Mouse (Mus musculus) left cerebral cortex, postnatal 10 days (tissue): Measurements from ENCODE around the gene Tshb. TPM values are rescaled to one million over a fixed set of nuclear protein-coding genes. Genes with fewer than 3 reads are reported as not detected.
A peak's percentile ranks its signal among the peaks of the same experiment; 100 is the strongest.

Source experiments
- DNase-seq, 2 experiments: peaks; one replicate each; pipeline ENCODE4 v3.0.0; 2021 to 2022; ENCODE audit warnings: low spot score in 2 of 2, mixed read lengths in 1 of 2; ENCODE audit errors: extremely low spot score in 1 of 2
- intact Hi-C: fragments of 180-260 bp; cut with DNase I; formaldehyde crosslinking; loops from one replicate; pipeline ENCODE4 v1.15.1; 2025
- total RNA-seq, 2 experiments: library from RNA; stranded (reverse); gene quantifications; 2 replicates each; pipeline ENCODE4 v1.2.3; 2021

The Tshb gene
- not detected for total RNA-seq

DNA sequence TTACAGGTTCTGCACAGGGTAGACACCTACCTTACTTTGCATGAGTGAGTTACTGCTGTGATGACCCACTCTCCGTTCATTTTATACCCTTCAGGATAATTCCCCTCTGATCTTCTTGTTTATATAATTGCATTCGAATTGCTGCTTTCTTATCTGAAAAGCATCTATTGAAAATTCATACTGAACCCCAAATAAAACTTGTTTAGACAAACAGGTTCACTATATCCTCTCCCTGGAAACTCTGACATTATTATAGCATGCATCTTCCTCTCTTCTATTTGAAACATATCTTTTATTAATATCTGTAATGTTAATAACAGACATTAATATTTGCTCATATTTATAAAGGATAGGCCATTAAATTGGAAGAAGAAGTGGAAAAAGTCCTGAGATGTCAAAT lies at the start of gene Tshb:
Gene Tshb, minus strand, starts transcription at position 101 of the 400 bp plus-strand sequence.
- DNase-seq: no peak
- intact Hi-C loops: no loop called here

- DNase-seq: peak; percentile 54 to 79
- intact Hi-C loops: loop anchor here (1.0 to 10.0 kb wide), 3 partner anchors 89 to 719 kb away; partner anchors contain the start of gene Casq2
Measured at GRCm38 (mm10) chr3:102803937-102804336, 21.4 kb upstream of the Tshb start.

DNA sequence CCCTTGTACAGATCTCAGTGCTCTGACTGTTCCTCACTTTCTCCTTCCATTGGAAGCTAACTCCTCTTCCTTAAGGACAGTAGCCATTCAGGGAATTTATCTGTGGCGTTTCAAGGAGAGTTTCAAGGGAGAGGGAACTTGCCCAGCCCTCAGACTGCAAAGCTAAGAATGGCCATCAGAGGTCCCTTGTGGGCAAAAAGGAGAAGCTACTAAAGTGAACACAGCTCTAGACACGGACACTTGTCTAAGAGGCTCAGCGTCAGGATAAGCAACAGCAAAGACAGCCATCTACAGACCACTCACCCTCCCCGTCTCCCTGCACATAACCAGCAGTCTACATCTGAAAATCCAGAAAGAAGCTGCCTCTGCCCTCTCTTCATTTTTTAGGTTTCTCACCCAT lies 4.9 kb upstream of the Tshb start:
- intact Hi-C loops: no loop called here
- DNase-seq: no peak

DNA sequence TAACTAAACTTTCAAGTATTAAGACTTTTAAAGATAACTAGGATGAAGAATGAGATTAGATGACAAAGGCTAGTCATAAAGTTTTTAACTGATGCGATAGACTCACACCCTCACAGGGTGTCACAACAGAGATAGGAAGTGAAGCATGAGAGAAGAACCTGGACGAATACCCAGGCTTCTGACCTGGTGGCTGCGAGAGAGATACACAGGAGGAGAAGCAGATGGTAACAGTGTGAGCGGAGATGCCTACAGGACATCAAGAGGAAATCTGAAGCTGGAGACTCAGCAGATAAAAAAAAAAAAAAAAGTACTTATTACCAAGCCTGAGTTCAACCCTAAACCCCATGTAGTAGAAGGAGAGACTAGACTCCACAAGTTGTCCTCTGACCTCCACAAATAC lies 9.5 kb downstream of the Tshb start:
- intact Hi-C loops: no loop called here
- no peak for DNase-seq

DNA sequence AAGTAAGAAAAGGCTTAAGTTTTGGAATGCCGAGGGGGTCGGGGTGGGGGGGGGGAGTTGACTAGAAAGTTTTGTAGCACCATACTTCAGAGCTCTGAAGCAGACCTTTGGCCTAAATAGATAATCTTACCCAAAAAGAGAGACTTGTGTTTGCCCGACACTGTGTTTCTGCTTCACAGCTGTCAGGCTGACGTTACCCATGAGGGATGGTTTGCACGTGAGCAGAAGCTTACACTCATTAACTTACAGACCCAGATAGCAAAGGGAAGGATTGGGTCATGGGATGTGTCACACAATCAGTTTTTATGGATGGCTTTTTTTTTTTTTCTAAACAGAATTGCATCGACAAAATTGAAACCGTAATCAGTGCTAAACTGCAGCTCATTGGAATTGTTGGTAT lies 17.7 kb downstream of the Tshb start:
- intact Hi-C loops: no loop called here
- DNase-seq: no peak

- peak in 1 of 2 experiments; percentile 31 for DNase-seq
- intact Hi-C loops: no loop called here
Measured at GRCm38 (mm10) chr3:102763713-102764400, 18.7 kb downstream of the Tshb start.

- intact Hi-C loops: no loop called here
- no peak for DNase-seq
Measured at GRCm38 (mm10) chr3:102762388-102762787, 20.1 kb downstream of the Tshb start.

GRCm38 (mm10) chr3:102760236-102760635 lies 22.3 kb downstream of the Tshb start:
- intact Hi-C loops: no loop called here
- DNase-seq: no peak

DNA sequence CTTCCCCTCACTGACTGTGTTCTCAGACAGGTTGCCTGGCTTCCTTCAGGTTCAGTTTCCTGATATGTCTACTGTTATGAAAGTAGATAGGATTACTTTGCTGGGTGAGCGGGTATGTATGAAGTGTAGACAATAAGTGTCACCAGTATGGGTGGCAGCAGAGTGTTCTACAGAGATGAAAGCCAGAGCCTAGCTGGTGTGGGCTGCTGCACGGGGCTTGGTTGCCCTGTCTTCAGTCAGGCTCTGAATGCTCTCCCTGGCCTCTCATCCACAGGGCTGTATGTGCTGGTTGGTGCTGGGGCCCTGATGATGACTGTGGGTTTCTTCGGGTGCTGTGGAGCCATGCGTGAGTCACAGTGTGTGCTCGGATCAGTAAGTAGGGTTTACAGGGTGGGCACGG lies 25.5 kb downstream of the Tshb start:
- no peak for DNase-seq
- intact Hi-C loops: no loop called here

DNA sequence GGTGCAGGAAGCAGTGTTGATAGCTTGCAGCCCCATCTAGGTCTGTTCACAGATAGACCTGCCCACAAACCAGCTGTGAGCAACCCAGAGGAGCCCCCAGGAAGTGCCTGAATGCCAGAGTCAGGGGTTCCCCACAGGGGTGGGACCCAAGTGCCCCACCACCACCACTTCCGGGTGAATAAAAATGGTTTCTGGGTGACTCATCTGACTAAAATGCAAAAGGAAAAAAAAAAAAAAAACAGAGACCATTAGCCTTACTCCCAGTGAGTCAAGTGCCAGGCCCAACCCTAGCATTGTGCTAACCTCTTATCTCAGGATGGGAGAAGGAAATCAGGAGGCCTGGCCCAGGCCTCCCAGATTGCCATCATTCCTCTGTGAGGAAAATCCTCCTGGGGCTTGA lies 26.7 kb downstream of the Tshb start:
- no peak for DNase-seq
- intact Hi-C loops: no loop called here

DNA sequence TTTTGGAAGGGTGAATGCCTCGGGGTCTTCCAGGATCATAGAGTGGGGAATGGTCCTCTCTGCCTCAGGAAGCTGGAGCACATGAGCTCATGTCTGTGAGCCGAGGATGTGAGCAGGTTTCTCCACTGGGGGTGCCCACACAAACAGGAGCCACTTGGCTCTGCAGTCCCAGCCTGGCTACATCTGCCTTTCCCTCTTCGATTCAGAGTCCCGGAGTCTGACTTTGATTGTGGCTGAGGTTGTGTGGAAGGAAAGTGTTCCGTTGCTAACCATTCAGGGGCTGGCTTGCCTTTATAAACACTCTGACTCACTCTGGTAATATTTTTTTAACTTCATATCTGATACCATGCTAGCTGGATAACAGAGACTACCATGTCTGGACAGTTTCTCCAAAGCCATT lies 30.1 kb downstream of the Tshb start:
- no peak for DNase-seq
- intact Hi-C loops: no loop called here

DNA sequence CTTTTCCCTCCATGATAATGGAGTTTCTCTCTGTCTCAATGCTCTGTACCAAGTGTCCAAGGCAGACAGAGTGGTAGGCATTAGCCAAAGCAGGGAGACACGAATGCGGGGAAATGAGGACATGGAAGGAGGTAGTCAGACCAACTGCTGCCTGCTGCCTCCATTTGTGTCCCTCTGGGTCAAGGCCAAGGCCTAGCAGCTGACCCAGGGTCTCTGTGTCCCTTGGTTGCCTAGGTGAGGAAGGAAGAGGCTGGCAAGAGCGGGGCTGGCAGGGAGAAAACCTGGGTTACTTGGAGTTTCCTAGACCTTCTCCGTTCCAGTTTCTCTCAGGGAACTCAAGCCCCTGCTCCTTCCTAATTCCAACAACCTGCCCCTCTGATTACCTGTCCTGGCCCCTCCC lies 30.5 kb downstream of the Tshb start:
- no peak for DNase-seq
- intact Hi-C loops: no loop called here

DNA sequence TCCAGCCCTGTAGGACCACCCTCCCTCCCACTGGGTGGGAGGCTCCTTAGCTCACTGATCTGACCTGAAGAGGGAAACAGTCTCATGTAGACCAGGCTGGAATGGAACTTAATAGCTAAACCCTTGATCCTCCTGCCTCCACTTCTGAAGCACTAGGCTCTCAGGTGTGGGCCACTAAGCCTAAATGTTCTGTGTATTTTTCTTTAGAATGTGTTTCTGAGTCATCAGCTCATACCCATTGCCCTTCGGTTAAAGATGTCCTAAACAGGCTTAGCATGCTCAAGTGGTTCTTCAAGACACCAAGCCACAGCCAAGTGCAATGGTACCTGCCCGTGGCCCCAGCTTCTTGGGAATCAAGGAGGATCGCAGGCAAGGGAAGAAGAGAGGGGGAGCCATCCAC lies 31.0 kb downstream of the Tshb start:
- intact Hi-C loops: no loop called here
- no peak for DNase-seq

DNA sequence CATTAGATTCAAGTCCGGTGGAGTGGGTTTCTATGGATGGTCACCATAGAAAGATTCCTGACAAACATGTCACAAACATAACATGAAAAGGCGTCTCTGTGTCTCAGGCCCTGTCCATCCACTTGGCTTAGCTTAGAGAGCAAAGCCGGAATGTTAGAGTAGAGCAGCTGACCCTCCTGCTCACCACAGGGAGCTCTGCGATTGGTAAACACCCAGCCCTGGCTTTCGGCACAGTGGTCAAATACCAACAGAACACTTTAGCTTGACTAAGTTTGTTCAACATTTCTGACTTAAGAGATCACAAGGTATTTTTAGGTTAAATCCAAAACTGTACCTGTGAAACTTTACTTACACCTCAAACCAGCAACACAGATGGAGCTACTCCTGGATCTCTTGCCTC lies 31.4 kb downstream of the Tshb start:
- DNase-seq: no peak
- intact Hi-C loops: no loop called here

GRCm38 (mm10) chr3:102748686-102749085 lies 33.8 kb downstream of the Tshb start:
- intact Hi-C loops: no loop called here
- DNase-seq: no peak

DNA sequence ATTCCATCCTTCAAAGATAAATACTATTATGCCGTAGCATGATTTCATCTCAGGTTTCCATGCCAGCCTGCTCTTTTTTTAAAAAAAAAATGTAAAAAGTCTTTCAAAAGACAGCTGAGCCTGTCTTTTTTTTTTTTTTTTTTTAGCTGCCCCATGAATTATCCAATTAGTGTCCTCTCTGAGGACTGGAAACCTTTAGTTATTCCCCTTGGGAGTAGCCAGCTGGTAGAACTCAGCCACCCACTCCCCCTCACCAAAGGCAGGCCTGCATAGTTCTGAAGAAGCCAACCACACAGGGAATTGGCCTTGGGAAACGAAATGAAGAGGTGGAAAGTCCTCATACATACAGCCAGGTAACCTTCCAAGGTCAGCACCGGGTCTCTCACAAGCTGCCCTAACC lies 34.5 kb downstream of the Tshb start:
- DNase-seq: no peak
- intact Hi-C loops: no loop called here

DNA sequence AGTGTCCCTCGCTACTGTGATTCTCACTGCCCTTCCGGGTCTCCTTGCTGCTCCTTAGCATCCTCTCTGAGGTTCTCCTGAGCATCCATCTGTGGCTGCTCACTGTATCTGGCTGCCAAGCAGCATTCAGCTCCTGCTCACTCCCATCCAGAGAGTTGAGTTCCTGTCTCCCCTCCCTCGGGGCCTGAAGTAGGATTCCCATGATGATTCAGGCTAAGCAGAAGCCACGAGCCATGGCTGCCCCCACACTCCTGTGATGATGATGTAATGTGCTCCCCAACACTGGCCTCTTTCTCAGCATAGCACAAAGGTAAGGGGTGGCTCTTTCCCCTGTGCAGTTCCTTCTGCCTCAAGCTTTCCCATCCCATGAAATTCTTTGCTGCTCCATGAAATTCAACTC lies 36.3 kb downstream of the Tshb start:
- intact Hi-C loops: no loop called here
- no peak for DNase-seq

GRCm38 (mm10) chr3:102744657-102745056 lies 37.9 kb downstream of the Tshb start:
- DNase-seq: no peak
- intact Hi-C loops: no loop called here

DNA sequence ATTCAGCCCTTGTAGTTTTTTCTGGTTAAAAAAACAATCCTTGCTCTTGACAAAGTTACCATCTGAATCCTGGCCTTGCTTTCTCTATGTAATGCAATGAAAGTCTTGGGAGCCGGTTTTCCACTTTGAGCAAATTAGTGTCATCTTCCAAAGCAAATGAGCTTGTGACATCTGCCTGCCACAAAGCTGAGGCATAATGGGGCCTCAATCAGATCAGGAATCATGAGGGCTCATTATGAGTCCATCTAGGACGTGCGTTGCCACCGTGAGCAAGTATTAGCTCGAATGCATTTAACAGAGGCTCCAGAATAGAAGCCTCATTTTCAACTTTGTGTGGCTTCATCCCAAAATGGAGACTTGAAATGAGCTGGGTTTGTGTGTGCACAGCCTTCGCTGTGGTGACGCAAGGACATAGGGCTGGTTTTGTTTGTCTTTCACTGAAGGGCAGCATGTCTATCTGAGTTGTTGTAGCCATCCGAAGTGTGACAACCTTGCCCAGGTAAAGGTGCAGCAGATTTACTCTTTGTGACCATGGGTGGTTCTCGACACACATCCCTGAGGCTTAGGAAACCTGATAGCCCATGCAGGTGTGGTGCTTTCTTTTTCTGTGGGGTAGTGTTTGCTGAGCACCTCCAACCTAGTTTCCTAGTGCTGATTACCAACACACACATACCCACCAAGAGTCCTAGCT lies 38.6 kb downstream of the Tshb start:
- DNase-seq: no peak
- intact Hi-C loops: no loop called here

DNA sequence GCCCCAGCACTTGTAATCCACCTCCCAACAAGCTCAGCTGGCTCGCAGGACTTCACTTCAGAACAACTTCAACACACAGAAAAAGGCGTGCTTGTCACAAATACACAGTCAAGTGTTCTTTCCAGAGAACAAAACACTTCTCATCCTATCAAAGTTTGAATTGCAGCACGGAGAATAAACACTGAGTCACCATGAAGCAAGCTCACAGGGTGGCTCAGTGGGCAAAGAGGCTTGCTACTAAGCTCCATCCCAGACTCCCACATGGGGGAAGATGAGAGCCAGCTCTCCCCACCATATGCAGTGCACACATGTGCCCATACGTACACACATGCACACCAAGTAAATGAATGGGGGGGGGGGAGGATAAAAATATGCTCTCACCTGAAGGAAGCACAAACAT lies 39.3 kb downstream of the Tshb start:
- intact Hi-C loops: no loop called here
- no peak for DNase-seq

DNA sequence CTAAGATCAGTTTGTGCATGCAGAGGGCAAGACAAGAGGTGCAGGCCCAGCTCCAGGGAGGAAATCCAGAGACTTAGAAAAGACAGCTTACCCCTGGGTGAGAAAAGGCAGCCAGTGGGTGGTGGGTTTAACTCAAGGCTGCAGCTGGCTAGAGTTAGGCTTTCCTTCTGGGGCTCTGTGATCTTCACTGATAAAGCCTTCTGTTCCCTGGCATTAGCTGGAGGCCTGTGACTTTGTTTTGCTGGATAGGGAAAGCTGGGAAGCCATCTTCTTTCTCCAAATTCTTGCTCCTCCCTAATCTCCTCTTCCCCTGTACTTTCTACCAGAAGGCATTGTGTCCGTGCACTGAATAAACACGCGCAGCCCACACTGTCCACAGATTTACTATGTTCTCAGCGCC lies 39.8 kb downstream of the Tshb start:
- no peak for DNase-seq
- intact Hi-C loops: no loop called here
